Mouse (Mus musculus) ovary, postnatal 10 days (tissue): ENCODE measurements around the gene Zmynd11.

ENCODE experiments used
- DNase-seq: peaks from one replicate; pipeline ENCODE4 v3.0.0; 2022; ENCODE audit warnings: low spot score

The Zmynd11 gene

DNA sequence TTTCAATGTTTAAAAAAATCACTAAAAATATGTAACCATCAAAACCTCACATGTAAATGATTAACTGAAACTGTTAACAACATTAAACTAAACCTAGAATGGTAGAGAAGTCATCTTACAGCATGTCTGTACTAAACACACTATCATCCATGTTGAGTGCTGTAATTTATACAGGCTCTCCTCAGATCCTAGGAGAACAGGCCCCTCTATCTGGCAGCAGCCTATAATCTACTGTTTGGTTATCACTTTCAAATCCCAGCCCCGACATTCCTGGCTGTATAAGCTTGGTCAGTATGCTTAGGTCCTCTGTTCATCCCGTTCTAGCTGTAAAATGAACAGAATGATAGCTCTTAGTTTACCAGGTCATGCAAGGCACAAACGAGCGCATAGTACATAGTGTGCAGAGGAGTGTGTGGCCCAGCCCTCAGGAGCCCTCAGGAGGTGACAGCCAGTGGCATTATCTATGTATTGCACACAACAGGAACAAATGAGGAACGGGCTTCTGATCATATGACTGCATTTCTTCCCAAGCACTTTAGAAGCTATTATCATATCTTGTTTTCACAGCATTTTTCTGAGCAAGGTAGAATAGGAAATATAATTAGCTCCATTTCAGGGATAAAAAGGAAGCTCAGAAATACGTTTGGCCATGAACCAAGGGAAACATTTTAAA is 51.5 kb downstream of the Zmynd11 start:
- DNase-seq, result no peak

DNA sequence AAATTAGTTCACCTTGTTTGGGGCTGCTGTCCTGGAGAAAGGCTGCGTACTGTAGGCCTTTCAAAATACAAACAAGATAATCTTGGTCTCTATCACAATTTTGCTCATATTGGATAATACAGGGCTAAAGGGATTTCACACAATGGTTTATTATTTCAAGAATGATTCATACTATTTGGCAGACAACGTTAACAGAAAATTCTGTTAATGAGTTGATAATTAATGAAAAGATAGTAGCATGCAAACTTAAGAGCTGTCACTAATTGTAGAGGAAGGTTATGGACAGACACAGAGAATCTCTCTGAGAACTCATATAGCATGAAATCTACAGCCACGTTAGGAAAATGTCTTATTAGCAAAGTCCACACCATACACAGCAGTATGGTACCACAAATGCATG is 52.2 kb downstream of the Zmynd11 start:
- no peak for DNase-seq

DNA sequence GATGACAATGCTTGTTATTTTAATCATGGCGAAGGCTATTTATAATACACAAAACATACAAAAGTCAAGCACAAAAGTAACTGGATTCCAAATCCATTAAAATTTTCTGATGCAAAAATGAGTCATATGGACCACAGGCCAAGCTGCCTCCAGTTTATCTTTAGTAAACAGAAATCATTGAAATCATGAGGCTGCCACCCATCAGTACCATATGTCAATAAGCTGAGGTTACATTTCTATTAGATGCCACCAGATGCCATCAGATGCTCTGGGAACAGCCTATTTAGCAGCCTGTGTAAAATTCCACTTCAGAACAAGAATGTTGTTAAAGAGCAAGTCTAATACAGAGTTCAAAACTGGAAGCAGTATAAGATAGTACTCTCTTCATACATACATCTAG is 52.7 kb downstream of the Zmynd11 start:
- no peak for DNase-seq

DNA sequence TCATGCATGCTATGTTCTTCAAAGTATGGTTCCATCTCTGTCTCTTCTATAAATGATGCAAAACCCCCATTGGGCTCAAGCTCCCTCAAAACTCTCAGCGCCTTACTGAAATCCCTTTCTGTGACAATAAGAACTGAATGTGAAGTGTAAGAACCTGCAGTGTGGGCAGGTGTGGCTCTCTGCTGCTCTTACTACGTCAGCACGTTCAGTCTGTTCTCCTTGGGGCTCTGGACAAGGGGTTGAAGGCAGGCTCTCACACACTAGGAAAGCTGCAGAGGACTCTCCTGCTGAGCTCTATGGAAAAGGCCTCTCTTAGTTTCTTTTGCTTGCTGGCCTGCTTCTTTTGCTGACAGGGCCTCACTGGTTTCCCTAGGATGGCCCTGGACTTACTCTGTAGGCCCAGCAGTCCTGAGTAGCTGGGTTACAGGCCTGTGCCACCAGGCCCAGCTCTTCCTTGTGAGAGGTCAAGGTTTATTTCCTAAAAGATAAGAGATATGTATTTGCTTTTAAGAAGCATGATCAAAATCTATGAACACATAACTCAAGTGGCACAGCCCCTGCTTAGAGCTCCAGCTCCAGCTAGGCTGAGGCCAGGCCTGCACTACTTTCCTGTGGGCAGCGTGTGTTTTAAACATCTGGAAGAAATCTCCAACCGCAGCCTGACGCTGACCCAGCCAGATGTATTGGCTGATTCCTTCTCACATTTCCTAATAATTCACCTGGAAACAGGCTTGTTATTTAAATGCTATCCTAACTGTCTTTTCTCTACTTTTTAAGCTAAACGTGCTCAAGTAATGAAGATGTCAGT is 56.5 kb downstream of the Zmynd11 start:
- DNase-seq, result no peak

DNA sequence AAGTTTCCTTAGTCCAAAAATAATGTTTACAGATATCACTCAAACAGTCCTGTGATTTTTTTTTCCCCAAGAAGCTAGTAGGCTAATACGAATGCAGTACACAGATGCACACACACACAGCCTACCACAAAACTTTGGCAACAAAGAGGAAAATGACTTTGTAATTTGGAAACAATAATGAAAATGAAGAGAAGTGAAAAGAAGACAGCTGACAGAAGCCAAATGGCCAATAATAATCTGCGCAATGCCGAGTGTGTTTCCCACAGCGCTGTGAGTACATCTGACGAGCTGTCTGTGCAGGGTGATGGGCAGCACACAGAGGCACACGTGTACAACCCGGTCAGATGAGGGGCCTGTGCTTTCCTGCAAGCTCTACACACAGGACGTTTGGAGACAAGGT is 58.4 kb downstream of the Zmynd11 start:
- DNase-seq, result no peak

DNA sequence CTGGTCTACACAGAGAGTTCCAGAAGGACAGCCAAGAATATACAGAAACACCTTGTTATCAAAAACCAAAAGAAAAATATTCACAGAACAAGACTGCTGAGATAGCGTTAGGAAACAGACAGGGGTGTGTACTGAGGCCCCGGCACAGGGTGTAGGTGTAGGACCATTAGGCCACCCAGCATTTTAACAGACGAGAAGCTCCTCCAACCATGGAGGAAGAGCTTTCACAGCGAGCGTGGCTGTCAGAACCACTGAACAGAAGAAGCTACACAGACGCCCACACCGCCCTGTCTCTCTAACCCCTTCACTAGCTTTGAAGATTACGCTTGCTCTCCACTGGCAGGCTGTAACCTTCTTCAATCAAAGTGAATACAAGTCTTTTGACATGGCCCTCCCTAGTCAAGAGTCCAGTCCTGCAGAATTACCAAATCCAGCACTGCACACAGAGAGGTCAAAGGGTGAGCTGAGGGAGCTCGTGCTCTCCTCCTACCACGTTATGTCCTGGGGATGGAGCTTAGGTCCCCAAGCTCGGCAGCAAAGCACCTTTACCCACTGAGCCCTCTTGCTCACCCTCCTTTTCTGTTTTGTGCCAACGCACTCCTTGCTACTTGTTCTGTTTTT is 62.4 kb downstream of the Zmynd11 start:
- no peak for DNase-seq

DNA sequence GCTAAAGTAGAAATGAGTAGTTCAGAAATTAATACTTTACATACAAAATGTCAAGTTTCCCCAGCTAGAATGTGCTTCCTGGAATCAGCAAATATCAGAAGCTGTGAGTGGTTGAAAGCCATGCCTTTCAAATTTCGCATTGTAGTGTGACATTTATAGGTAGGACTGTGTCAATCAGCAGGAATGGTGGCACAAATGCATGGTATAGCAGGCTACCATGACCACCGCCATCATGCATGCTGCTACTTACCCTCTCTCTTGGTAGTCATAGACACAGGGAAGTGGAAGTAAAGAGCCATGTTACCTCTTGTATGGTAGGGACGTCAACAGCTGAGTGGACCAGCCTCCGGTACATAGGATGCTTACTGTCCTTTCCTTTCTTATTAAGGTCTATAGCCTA is 67.8 kb downstream of the Zmynd11 start:
- DNase-seq, result no peak

DNA sequence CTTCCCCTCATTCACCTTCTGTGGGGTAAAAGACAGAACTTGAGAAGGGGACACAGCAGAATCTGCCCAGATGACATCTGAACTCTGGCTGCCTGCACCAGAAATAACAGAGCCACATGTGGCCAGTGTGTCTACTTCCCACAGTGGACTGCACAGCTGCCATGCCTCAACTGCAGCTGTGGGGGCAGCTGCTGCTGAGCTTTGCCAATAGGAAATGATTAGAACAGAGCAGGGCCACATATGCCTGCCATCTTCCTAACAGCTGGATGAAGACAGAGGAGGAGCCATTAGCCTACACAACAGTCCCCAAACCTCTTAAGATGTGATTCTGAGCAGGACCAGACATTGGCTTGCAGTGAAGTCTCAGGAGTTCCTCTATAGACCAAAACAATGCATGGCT is 69.3 kb downstream of the Zmynd11 start:
- no peak for DNase-seq

DNA sequence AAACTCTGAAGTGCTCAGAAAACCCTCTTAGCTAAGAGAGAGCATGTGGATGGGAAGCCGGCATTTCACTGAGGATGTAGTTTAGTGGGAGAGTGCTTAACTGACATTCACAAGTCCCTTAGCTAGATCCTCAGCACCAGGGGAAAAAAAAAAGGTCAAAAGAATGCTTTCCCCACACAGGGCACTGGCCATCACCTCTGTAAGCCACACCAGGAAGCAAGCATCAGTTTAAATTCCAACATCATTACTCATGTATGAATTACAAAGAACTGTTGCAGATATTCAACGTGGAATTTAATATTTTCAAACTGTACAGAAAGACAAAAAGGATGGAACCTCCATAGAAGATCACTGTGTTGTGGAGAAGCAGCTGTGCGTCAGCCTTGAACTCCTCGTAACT is 69.7 kb downstream of the Zmynd11 start:
- DNase-seq, result no peak

DNA sequence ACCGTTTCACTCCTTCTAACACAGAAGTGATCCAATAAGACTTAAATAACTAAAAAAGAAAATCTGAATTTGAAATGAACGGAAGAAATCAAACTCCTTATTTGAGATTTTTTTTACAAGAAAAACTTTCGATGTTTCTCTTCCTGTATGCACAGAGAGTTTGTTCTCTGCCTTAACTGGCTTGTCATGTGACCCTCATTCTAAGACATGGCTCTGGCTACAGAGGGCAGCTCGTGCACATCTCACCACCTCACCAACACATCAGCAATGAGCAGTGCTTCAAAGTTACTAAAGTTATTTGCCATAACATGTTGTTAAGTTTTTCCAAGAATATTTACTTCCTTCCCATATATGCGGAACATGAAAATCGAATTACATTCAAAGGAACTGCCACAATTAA is 70.5 kb downstream of the Zmynd11 start:
- no peak for DNase-seq

DNA sequence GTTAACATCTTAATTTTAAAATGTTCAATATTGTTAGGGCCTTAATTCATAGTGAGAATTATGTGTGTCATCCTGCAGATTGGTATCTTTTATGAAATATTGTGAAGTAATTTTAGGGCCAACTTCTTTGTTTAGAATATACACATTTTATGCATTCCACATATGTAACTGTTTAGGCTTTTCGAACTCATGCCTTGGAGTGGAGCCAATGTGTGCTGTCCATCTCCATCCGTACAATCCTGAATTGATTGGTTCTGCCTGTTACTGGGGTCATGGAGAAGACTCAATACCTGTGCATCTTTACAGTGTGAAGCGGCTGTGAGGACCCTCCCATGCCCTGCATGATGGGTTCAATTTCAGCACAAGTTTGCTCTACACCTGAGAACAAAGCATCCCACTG is 72.3 kb downstream of the Zmynd11 start:
- DNase-seq, result no peak

DNA sequence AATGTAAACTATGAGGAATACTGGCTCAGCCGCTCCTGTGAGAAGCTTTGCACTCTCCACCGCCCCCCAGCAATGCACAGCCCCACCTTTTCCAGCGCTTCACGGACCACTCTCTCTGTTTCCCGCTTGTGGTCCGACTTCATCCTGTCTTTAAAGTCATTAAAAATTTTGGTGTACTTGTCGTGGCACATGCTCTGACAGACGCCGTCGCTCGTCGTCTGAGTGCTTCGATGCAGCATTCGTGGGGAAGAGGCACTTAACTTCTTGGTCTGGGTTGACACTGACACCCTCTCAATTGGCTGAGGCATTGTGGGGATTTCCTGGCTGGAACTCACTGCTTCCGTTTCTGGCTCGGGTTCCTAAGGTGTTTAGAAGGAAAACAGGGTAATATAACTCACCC is 75.8 kb downstream of the Zmynd11 start:
- DNase-seq, result no peak

DNA sequence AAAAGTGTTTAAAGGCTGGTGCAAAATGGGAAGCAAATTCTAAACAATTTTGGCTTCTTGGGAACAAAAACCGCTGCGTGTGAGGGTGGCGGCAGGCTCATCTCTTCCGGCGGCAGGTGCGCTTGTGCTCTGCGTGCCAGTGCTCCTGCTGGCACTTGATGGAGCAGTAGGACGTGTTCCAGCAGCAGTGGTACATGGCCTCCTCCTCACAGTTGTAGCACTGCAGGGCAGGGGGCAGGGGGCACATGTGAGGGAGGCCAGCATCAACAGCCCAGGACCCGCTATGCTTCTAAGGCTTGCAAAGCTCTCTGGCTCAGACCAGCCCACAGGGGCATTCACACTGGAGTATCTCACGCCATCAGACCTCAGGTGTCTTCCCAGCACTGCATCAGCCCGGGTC is 78.4 kb downstream of the Zmynd11 start:
- DNase-seq, result no peak

DNA sequence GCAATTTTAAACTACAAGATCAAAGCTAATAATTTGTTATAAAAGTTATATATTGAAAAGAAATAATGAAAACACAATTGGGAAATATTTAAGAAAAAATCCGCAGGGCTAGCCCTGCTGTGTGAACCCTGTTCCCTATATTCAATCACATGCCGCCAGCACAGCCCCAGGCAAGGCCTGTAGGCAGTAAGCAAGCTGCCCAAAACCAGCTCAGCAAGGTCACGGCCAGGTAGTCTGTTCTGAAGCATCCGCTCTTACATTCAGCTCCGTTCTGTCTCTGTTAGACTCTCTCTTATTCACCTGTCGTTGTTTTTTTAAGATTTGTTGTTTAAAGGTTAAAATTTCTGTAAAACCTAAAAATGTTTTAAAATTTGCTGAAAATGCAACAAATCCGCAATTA is 78.9 kb downstream of the Zmynd11 start:
- no peak for DNase-seq

DNA sequence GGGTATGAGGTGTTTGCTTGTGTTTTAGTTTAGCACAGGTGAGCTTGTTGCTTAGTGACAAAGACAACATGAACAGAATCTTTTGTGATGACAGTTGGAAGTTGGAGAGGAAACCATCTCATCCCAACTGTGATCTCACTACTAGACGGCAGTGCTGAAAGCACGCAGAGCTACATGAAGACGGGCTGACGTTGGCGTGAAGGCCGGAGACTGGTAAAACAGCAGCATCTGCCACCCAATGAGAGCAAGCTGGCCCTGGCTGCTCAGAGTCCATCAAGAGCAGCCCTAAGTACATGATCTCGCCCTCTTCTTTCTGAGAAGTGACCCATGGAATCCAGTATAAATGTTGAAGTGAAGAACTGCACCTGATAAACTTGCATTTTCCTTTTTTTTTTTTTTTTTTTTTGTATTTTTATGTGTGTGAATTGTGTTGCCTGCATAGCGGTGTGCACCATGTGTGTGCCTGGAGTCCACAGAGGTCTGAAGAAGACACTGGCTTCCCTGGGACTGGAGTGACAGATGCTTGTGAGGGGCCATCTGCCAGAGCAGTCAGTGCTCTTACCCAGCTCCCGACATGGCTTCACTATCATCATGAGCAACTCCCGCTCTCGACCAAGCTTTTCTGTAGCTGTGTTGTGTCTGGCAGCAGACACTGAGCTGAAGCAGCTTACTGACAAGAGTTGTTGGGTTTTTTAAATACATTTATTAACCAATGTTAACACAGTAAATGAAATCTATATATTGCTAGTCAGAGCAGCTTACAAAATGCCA is 80.8 kb downstream of the Zmynd11 start:
- no peak for DNase-seq

DNA sequence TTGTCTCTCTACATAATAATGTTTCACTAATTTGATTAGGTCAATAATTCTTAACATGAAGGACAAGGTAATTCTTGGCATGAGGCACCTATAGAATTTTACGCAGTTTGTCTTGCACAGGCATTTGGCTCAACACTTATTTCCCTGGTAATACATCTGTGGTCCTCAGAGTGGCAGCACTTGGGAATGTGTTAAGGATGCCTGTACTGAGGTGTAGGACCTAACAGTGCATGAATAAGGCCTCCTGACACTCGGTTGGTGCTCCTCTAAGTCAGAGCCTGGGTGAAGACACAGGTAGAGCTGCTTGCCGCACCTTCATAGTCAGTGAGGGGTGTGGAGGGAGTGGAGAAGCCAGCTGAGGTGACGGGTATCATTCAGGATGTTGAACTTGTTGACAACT is 81.8 kb downstream of the Zmynd11 start:
- DNase-seq, result no peak

DNA sequence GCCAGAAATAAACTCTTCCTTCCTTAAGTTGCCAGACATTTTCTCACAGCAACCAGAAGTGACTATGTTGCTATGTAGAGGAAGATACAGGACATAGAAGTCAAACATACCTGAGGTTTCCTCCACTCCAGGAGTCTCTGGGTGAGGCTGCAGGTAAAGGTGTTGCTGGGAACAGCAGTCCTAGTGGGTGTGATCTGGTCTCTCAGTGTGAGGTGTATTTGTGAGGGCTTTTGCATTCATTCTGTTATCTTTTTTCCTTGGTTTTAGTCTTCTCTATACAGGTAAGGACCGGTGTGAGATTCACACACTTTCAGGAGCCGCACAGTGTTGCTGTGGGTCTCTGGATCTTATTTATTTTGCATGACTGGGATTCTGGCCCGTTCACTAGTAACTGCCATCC is 83.6 kb downstream of the Zmynd11 start:
- no peak for DNase-seq

DNA sequence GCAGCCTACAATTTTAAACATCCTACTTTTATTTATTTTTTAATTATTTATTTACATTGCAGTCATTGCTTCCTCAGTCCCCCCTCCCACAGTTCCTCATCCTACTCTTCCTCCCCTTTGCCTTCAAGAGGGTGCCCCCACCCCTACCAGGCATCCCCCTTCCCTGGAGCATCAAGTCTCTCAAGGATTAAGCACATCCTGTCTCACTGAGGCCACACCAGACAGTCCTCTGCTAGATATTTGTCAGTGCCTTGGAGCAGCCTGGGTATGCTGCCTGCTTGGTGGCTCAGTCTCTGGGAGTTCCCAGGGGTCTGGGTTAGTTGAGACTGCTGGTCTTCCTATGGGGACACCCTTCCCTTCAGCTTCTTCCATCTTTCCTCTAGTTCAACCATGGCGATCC is 91.0 kb downstream of the Zmynd11 start:
- no peak for DNase-seq

DNA sequence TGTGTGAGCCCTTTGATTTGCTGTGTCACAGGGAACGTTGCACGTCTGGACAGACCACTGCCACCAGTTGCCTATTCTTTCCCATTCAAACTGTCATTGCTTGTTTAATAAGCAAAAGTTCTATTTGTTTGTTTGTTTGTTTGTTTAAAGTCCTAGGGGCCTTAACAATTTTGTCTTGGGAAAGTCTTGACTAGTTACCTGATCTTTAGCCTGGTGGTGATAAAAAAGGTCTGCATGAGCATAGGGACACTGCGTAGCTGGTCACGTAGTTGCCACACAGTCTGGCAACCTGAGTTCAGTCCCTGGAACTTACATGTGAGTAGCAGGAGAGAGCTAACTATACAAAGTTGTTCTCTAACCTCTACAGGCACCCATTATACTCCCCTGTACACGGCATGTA is 95.9 kb downstream of the Zmynd11 start:
- no peak for DNase-seq

DNA sequence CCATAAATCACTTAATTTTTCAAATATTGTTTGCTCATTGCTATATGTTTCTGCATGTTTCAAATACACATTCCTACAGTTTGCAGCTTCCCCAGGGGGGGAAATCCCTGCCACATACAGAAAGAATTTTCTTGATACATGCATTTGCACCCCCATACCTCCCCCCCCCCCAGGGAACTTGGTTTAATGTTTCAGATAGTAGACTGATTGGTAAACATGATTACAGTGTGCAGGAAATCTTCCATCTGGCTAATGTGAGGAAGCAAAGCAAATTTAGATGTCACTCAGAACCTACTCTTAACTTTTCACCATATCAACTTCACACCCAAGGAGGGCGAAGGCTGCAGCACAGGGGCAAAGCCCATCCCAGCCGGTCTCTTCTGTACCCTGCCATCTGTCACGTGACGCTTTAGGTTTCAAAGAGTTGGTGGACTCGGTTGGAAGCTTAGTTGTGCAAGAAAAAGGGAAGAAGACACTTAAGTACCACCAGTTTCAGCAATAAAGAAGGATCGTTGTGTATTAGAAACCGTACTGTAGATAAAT is 97.1 kb downstream of the Zmynd11 start:
- no peak for DNase-seq

DNA sequence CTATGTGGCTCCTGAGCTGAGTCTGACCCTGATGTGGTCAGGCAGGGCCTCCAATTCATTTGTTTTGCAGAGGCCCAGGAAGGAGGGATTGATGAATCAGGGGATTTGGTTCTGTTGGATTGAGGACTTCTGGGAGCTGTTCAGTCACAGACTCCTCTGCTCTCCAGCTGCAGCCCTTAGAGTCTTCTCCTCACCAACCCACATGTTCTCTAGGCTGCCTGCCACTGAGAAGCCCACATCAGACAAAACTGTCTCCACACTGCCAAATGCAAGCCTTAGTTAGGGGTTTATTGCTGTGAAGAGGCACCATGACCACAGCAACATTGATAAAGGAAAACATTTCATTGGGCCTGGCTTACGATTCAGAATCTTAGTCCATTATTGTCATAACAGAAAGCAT is 101.5 kb downstream of the Zmynd11 start:
- DNase-seq, result no peak

DNA sequence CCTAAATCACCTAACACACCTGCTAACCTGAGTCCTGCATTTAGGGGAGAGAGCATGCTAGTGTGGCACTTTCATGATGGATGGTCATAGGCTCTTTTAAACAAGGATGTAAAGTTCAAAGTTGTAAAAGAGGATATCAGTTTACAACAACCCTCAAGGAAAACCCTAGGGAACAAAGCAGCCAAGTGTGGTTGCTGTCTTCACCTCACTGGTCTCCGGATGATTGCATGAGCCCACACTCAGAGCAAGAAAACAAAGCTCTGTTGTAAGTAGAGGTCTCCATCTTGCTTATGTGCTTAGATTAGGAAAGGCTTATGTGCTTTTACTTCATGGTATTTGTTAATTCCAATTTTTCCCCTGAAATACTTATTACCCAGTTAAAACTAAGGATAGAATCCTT is 104.4 kb downstream of the Zmynd11 start:
- DNase-seq, result no peak
